Mouse (Mus musculus) hindbrain, postnatal 0 days (tissue): ENCODE data around the gene Gstt1. TPM values are rescaled to one million over a fixed set of nuclear protein-coding genes. Genes with fewer than 3 reads are reported as not detected.
"Not testable (repeated sequence)": the region's sequence is repeated elsewhere in the genome, so short reads cannot be mapped to it uniquely, and the experiment has no call there.

Experiments used
- ATAC-seq: fragments of 200-750 bp; cut with Nextera tagmentation; 2 replicates; pipeline ENCODE4 v1.8.0; 2017; ENCODE audit warnings: mild to moderate bottlenecking, moderate TSS enrichment, moderate library complexity
- DNase-seq: peaks from one replicate; pipeline ENCODE4 v3.0.0-alpha.2; 2015; ENCODE audit warnings: low spot score
- H3K27ac ChIP-seq: fragments of 300-500 bp; sonication (generic); 2 replicates; pipeline ENCODE4 v1.5.1; 2014; ENCODE audit warnings: mild to moderate bottlenecking
- H3K27me3 ChIP-seq: fragments of 300-500 bp; sonication (generic); 2 replicates; pipeline ENCODE4 v1.6.1; 2014; ENCODE audit warnings: low read length, mixed read lengths; ENCODE audit not compliant: insufficient read depth
- H3K36me3 ChIP-seq: fragments of 300-500 bp; sonication (generic); 2 replicates; pipeline ENCODE4 v1.6.1; 2014; ENCODE audit warnings: low read length, mixed read lengths; ENCODE audit not compliant: insufficient read depth
- H3K4me1 ChIP-seq: fragments of 300-500 bp; sonication (generic); 2 replicates; pipeline ENCODE4 v1.6.1; 2014; ENCODE audit warnings: antibody characterized with exemption, low read length, mixed read lengths; ENCODE audit not compliant: insufficient read depth
- H3K4me2 ChIP-seq: fragments of 300-500 bp; sonication (generic); 2 replicates; pipeline ENCODE4 v1.6.1; 2014; ENCODE audit warnings: low read depth, mild to moderate bottlenecking, low read length, moderate library complexity, mixed read lengths
- H3K4me3 ChIP-seq: fragments of 300-500 bp; sonication (generic); 2 replicates; pipeline ENCODE4 v1.5.1; 2014; ENCODE audit warnings: low read length
- H3K9ac ChIP-seq: fragments of 300-500 bp; sonication (generic); replicated peaks from 2 replicates; pipeline ENCODE4 v1.6.1; 2014; ENCODE audit warnings: mild to moderate bottlenecking, low read length, moderate library complexity, mixed read lengths
- H3K9me3 ChIP-seq: fragments of 300-500 bp; sonication (generic); 2 replicates; pipeline ENCODE4 v1.6.1; 2016; ENCODE audit warnings: low read length, mixed read lengths
- CTCF ChIP-seq: IDR thresholded peaks from 2 replicates; pipeline ENCODE4 v1.5.1; 2016; ENCODE audit warnings: antibody characterized with exemption, control low read depth, low read depth
- WGBS: fragments of 180-500 bp; shearing (Covaris S2); extraction: QIAGEN DNeasy Blood & Tissue Kit; methylation state at CpG from one replicate; pipeline ENCODE4 v1.1.7; 2014; 5-methylcytosine and 5-hydroxymethylcytosine counted together
- polyA plus RNA-seq: library from polyadenylated mRNA; unstranded; fragments of >200 nt; fragmentation: Nextera tagmentation; extraction: Ambion mirVana; gene quantifications from 2 replicates; pipeline ENCODE4 v1.2.1, GENCODE M21; 2015
- total RNA-seq: library from RNA; depleted of rRNA; stranded (reverse); fragments of >200 nt; gene quantifications from 2 replicates; pipeline ENCODE4 v1.2.3, GENCODE M21; 2014; rRNA removed

Gene Gstt1
- total RNA-seq = 38.1 and 39.3 TPM in 2 replicates
- polyA plus RNA-seq = 20.8 and 24.4 TPM in 2 replicates

GRCm38 (mm10) chr10:75798176-75798696 lies at the start of gene Gstt1:
Gene Gstt1 (minus strand): TSS chr10:75798584.
- peak within 1 kb of the TSS; percentile 41; the same call in 1 of the 2 replicates for H3K27ac ChIP-seq

GRCm38 (mm10) chr10:75845306-75845930 lies 47.0 kb upstream of the Gstt1 start:
- Histone ChIP-seq H3K4me2 (no peak overlapping the region), H3K4me1 (no peaks in the 10 kb centered on the region), H3K27me3 (no peaks in the 10 kb centered on the region), H3K9ac (no peak overlapping the region), H3K4me3 (no peak overlapping the region), H3K36me3 (no peaks in the 10 kb centered on the region), H3K27ac (no peak overlapping the region), H3K9me3 (no peaks in the 10 kb centered on the region)
- DNase-seq (no peak), ATAC-seq (no peak)
- 85% methylated on average over 6 of the region's 6 CpGs for WGBS
- no peak for TF ChIP-seq CTCF

More at GRCm38 (mm10) chr10:75798176-75798696, at the start of gene Gstt1:
- Histone ChIP-seq H3K36me3 (no peaks in the 10 kb centered on the region), H3K9ac (peak within 1 kb of the TSS; percentile 47), H3K4me1 (no peaks in the 10 kb centered on the region), H3K4me2 (peak within 1 kb of the TSS; percentile 82), H3K9me3 (no peaks in the 10 kb centered on the region), H3K4me3 (peak within 1 kb of the TSS; percentile 38), H3K27me3 (no peaks in the 10 kb centered on the region)
- DNase-seq (peak; percentile 48), ATAC-seq (peak; percentile 55)
- no peak for TF ChIP-seq CTCF
- under 1% methylated on average over 18 of the region's 18 CpGs for whole genome bisulfite sequencing

GRCm38 (mm10) chr10:75844800-75845199 lies 46.4 kb upstream of the Gstt1 start:
- no peak for ATAC-seq
- no peak for DNase-seq
- Histone ChIP-seq H3K27me3 (no peaks in the 10 kb centered on the region), H3K9me3 (no peaks in the 10 kb centered on the region), H3K9ac (no peak overlapping the region), H3K36me3 (no peaks in the 10 kb centered on the region), H3K4me2 (no peak overlapping the region), H3K4me1 (no peaks in the 10 kb centered on the region), H3K27ac (no peak overlapping the region), H3K4me3 (no peak overlapping the region)
- no peak for TF ChIP-seq CTCF
- 61% methylated on average over 1 of the region's 1 CpGs for WGBS

GRCm38 (mm10) chr10:75843898-75844297 lies 45.5 kb upstream of the Gstt1 start:
- 83% methylated on average over 6 of the region's 6 CpGs for WGBS

GRCm38 (mm10) chr10:75839092-75839491 lies 40.7 kb upstream of the Gstt1 start:
- WGBS = 91% methylated on average over 10 of the region's 10 CpGs
- Histone ChIP-seq H3K4me2 (no peak overlapping the region), H3K36me3 (no peaks in the 10 kb centered on the region), H3K9ac (no peak overlapping the region), H3K9me3 (no peaks in the 10 kb centered on the region), H3K4me1 (peaks cover 17% of the 10 kb centered on the region), H3K4me3 (no peak overlapping the region), H3K27ac (no peak overlapping the region), H3K27me3 (no peaks in the 10 kb centered on the region)
- TF ChIP-seq CTCF = no peak
- no peak for ATAC-seq
- DNase-seq = no peak

More at GRCm38 (mm10) chr10:75843898-75844297, 45.5 kb upstream of the Gstt1 start:
- H3K27me3 ChIP-seq, H3K27ac ChIP-seq, H3K4me1 ChIP-seq, DNase-seq, H3K36me3 ChIP-seq, H3K9ac ChIP-seq, H3K4me3 ChIP-seq, ATAC-seq, H3K4me2 ChIP-seq, H3K9me3 ChIP-seq: not testable (repeated sequence)

- TF ChIP-seq CTCF = peak; percentile 61
- Histone ChIP-seq H3K27me3 (no peaks in the 10 kb centered on the region), H3K4me2 (peak within 1 kb of the TSS; percentile 76), H3K36me3 (no peaks in the 10 kb centered on the region), H3K9ac (peak within 1 kb of the TSS; percentile 56), H3K9me3 (no peaks in the 10 kb centered on the region), H3K4me1 (peaks cover 24% of the 10 kb centered on the region), H3K4me3 (peak within 1 kb of the TSS; percentile 42), H3K27ac (peak within 1 kb of the TSS; percentile 85)
- peak; percentile 97 for DNase-seq
- under 1% methylated on average over 21 of the region's 21 CpGs for WGBS
- peak; percentile 94 for ATAC-seq
Measured at GRCm38 (mm10) chr10:75837248-75837759, 38.9 kb upstream of the Gstt1 start, which contains the start of gene Gstt2. Gene Gstt2 (minus strand): TSS chr10:75837424.
